Mouse (Mus musculus) gastrocnemius, adult 8-10 months (tissue): Measurements from ENCODE around the gene Dync1h1. TPM values are rescaled to one million over a fixed set of nuclear protein-coding genes. Genes with fewer than 3 reads are reported as not detected.

Source experiments
- microRNA-seq: library from miRNA; unstranded; fragments of <30 nt; microRNA quantifications from one replicate; pipeline ENCODE4 v1.2.0, GENCODE M21; 2022
- total RNA-seq, 4 experiments: library from RNA; stranded (reverse); gene quantifications; 2 replicates each; pipeline ENCODE4 v1.2.4; 2022

Gene Dync1h1
- total RNA-seq, 4 experiments from 2014 or later: 68.4 to 93.0 (median 74.2) TPM

Small RNAs within 50 kb of the gene (microRNA-seq; reads per million reads assigned to microRNA genes)
- gene Gm27299: not detected

Other genes starting within 250 kb of the Dync1h1 start
- 10 to 100 TPM; 64.1 to 73.9 (median 67.9) TPM for gene Ppp2r5c, start 154.3 kb upstream of the Dync1h1 start, total RNA-seq
- gene 1700001K19Rik, start 81.2 kb downstream of the Dync1h1 start, total RNA-seq: under 1 TPM in 1 of 4 experiments, not detected in 3; 0.80 TPM
- 10 to 100 TPM; 30.5 to 74.5 (median 56.1) TPM for gene Hsp90aa1, start 101.3 kb downstream of the Dync1h1 start, total RNA-seq
- gene Wdr20, start 136.5 kb downstream of the Dync1h1 start, total RNA-seq: 10 to 100 TPM; 13.3 to 19.9 (median 15.9) TPM
- gene Mok, start 239.5 kb downstream of the Dync1h1 start, total RNA-seq: under 1 TPM in 2 of 4 experiments, not detected in 2; 0.35 to 0.52 TPM
- gene Zfp839, start 248.8 kb downstream of the Dync1h1 start, total RNA-seq: 1 to 10 TPM; 7.8 to 9.6 (median 8.4) TPM